Mouse (Mus musculus): Measurements from ENCODE around the gene Ica1.

DNA sequence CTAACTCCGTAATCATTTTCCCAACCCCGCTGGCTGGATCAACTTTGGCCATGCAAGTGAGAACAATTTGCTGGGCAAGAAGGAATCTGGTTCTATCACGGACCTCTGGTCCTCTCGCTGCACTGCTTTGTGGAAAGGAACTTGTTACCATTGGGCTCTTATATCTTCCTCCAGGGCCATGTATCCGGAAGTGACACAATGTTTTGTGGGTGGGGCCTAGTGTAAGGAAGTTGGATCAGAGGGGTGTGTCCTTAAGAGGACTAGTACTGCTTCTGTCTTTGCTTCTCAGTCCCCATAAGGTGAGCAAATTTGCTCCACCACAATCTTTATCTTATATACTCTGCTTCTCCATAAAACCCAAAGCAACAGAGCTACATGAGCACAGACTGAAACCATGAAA lies 14.1 kb upstream of the Ica1 start:
- TF ChIP-seq CTCF (IDR thresholded peaks at IDR 0.05) (no peak), EP300 (IDR thresholded peaks at IDR 0.05) (no peak)
